Mouse (Mus musculus) left cerebral cortex, postnatal 25 days (tissue): Measurements from ENCODE around the gene Gna14. TPM values are rescaled to one million over a fixed set of nuclear protein-coding genes. Genes with fewer than 3 reads are reported as not detected.

Source experiments
- DNase-seq, 2 experiments: peaks; one replicate each; pipeline ENCODE4 v3.0.0; 2022; ENCODE audit warnings: low spot score in 2 of 2, mixed read lengths in 1 of 2
- intact Hi-C: fragments of 180-260 bp; cut with DNase I; formaldehyde crosslinking; loops from one replicate; pipeline ENCODE4 v1.15.1; 2025
- total RNA-seq, 2 experiments: library from RNA; stranded (reverse); gene quantifications; 2 replicates each; pipeline ENCODE4 v1.2.3; 2021

The Gna14 gene
- under 1 TPM; 0.09 to 0.21 TPM for total RNA-seq

DNA sequence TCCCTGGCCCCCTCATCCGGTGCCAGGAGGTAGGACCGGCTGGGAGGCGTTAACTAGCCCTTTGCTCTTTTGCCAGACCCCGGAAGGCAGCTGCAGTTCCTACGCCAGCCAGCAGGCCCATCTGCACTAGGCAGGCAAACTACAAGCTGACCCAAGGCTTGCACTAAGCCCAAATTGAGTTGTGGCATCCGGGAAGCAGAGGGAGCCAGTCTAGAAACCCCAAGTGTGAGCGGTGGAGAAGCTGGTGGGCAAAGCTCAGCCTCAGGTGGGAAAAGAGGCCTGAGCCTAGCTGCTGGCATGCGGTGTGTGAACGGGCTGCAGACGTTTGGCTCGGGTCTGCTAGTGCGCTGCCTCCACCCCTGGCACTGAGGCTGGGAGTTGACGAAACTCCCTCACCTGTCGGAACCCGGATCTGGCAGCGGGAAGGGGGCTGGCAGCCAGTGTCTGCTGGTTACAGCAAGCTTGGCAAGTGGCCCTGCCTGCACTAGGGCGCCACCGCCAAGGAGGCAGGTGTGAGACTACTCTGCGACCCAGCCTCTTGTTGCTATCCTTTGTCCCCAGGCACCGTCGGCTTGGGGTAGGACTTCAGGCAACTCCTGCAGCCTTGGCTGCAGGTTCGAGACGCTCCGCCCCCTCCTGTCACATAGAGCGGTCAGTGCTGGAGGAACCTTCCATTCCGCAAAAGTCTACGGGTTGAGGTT is at the start of gene Gna14:
Gene Gna14 (plus strand): TSS at position 232 of the 701 bp plus-strand sequence.
- intact Hi-C loops = loop anchor here (5.0 kb wide), 1 partner anchor 162 kb away; no protein-coding TSS in a partner anchor
- DNase-seq = peak; percentile 10 to 14

DNA sequence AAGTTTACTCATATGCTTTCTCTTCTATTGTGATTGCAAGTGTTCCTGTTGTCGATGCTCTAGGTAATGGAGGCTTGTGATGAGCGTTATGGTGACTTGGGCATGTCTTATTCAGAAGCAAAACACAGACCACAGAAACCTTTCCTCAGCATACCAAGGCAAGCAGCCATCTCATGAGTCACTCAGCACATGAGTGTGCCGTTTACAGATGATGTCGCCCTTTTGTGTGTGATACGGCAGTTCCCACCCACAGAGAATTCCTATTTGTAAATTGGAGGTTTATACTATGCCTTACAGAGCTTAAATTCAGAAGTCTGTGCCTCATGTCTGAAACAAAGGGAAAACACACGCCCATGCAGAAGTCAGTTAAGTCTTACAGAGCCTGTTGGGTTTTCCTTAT is 49.0 kb upstream of the Gna14 start:
- DNase-seq = peak; percentile 53 to 82
- intact Hi-C loops = no loop called here

DNA sequence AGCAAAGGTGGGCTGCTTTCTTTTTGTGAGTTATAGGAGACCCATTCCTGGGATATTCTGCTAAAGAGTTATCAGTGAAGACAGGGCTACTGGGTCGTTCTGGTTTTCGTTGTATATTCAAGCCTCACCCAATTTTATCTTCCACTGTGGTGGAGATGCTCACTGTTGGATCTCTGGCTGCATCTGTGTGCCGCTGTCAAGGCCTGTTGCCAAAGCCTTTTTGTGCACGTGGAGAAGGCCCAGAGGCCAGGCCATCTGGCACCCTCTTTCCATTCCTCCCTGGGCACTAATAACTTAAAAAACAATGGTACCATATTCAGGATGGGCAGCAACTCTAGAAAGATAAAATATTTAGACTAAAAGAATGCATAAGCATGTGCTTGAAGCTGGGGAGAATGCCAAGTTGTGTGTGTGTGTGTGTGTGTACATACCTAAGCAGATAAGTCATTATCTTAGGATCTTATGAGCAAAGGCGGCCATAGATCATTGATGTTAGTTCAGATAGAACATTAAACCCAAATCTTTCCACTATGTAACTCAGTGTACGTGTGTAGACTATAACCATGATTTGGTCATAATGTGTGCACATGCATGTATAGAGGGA is 45.3 kb upstream of the Gna14 start:
- DNase-seq = no peak
- intact Hi-C loops = no loop called here

DNA sequence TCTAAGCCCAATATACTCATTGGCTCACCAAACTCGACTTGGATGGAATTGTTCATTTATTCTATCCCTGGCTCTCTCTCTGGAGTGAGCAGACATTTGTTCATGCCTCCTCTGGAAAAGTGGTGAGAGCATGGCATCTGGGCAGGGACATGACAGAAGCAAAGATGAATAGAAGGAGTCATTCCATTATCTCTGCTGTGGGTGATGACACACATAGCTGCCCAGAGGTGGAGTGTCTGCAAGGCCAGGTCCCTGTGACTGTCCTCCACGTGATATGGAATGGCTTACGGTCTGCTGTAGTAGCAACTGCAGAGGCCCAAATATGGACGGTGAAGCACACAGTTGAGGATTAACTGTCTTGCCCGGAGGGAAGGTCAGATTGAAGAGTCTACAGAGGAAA is 41.2 kb upstream of the Gna14 start:
- intact Hi-C loops = no loop called here
- no peak for DNase-seq

DNA sequence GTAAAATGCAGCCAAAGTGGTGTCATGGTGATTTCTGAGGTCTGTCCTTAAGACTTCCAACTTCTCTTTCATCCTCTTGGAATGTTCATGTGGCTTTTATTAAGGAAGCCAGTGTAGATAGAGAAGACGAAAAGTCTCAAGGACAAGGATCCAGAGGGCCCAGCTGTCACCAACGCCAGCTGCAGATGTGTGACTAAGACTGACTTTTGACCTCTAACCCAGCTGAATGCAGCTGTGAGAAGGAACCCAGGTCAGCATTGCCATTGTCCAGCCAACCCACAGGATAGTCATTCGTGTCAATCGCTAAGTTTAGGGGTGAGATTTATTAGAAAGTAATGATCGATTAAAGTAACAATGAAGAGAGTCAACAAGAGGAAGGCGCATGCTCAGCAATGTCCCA is 32.5 kb upstream of the Gna14 start:
- intact Hi-C loops = no loop called here

DNA sequence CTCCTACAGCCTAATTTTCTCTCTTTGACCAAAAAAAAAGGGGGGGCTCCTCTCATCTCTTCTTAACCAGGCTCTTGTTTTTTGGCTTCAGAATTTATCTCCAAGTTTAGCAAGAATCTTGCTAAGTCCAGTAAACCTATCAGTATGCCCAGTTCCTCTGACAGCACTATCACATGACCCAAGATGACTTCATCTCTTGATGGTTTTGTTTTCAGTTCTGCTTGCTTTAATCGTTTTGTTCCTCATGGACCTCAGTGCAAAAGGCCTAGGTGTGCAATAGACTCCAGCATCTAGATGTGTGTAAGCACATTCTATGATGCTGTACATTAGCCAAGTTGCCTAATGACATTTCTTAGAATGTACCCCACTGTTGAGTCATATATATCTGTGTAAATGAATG is 27.8 kb upstream of the Gna14 start:
- DNase-seq = no peak
- intact Hi-C loops = no loop called here

More for the DNA sequence above, 32.5 kb upstream of the Gna14 start:
- no peak for DNase-seq

DNA sequence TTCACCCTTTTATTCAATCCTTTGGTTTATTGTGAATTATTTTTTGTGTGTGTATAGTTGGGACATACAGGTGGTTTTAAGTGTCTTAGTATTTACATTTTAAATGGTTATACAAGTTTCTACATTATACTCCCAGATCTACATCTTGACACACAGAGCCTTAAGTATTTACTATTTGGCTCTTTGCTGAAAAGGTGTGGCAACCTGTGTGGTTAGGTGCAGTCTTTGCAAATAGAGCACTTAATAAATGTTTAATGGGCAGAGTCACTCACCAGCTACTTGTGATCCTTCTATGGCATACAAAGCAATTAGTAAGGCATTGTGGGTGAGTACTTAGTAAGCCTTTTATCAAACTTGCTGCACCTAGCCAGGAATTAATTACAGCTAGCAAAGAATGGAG is 24.3 kb upstream of the Gna14 start:
- intact Hi-C loops = no loop called here
- DNase-seq = no peak

DNA sequence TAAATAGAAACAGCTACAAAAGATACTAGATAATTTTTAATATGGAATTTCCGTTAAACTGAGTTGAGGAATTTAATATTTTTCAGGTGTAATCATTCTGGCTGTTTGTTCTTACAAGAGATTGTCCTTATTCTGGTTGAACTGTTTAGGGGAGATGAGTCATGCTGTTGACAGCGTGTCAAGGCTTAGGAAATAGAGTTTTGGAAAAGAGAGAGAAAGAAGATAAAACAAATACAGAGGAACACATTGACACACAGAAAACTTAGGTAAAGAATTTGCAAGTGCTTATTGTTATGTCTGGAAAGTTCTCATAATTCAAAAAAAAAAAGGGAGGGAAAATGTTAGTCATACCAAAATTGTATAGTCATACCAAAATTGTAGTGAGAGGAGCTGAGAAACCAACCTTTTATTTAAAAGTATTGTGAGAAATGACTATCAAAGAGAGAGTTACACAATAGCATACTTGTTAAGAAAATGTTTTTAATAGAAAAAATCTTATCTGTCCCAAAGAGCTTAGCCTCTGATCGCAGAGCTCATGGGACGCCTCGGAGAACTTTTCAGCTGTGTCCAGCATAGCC is 17.4 kb upstream of the Gna14 start:
- intact Hi-C loops = no loop called here
- DNase-seq = no peak

DNA sequence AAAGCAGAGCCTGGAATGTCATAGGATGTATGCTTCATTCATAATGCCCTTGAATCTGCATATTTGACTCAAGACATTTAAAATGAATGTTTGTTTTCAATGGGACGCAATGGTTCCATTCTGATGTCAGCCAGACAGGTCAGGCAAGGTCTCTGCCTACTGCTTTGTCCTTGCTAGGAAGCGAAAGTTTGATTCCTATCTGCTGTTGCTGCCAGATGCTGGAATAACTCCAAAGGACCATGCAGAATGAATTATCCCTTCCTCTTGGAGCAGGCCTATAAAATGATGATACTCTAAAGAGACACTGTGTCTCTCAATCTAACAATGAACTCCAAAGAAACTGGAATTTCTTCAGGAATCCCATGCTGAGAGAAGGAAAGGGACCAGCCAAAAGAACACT is 10.0 kb upstream of the Gna14 start:
- intact Hi-C loops = no loop called here
- no peak for DNase-seq

DNA sequence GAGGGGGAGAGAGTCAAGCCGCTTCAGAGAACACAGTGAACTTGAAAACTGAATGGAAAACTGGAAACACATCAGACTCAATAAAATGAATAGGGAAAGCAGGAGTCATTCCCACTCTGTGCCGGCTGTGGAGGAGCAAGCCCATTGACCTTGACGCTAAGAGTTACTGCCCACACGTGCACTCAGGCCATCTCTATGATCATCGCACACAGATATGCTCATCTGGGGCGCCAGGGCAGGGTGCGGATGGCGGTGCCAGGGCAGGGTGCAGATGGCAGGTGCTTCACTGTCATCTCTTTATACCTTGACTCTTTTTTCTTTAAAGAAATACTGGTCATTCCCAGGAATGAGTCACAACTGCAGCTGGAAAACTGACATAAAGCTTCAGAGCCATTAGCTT is 4.2 kb upstream of the Gna14 start:
- DNase-seq = no peak
- intact Hi-C loops = no loop called here

DNA sequence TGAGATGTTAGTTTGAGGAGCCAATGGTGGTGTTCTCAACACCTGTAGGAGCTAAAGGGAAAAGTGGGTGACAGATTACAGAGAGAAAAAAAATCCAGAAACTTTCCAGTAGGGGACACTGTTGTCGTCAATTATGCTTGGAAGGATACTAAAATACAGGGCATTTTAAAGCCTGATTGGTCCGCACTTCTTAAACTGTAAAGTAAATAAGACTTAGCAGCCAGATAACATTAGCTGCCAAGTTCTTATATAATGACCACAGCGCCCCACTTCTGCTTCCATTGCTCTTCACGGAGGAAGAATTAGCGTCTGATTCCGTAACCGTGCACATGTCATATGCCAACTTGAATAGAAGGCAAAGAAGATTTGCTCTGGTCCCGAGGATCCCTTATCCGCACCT is 683 bp upstream of the Gna14 start:
- intact Hi-C loops = loop anchor here (5.0 kb wide), 1 partner anchor 162 kb away; no protein-coding TSS in a partner anchor
- peak in 1 of 2 experiments; percentile 3 for DNase-seq

DNA sequence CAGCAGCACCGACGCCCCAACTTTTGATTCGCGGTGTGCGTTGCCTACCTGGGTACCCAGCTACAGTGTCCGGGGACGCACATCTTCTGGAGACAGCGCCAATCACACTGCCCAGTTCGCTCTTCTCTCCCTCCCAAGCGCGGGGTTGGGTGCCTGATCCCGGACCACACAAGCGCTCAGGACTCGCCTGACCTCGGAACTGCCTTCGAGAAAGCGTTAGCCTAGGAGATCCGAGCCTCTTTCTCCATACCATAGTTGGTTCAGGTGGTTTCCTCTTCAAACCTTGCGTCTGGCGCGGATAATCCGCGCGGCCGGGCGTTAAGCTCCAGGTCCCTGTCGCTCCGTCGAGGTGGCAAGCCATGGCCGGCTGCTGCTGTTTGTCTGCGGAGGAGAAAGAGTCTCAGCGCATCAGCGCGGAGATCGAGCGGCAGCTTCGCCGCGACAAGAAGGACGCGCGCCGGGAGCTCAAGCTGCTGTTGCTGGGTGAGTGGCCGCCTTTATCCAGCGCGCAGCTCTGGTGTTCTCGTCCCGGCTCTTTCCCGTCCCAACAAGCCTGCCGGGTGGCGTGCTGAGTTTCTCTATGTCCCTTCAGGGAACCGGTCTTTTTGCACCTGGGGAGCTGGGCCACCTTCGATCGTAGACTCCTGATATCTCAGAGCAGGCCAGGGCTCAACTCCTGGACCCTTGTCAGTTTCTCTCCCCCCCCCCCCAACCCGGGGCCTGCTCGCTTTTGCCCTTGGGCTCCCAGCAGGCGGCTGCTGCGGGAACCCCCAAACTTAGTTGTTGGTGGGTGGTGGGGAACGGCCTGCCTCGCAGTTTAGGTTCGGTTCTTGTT is 990 bp downstream of the Gna14 start:
- peak in 1 of 2 experiments; percentile 8 for DNase-seq
- intact Hi-C loops = loop anchor here (5.0 kb wide), 1 partner anchor 161 kb away; no protein-coding TSS in a partner anchor

DNA sequence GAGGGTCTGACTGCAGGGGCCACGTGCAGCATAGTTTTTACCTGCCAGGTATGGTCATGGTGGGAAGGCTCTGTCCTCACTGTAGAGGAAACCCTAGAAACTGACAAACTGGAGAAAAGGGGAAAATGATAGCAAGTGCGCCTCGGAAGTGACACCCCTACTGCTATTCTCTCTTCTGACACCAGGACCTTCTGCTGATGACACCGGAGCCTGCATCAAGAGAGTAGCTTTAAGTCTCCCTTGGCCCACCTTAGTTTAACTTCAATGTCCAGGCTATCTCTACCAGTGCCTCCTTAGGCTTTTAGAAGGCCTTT is 1.6 kb downstream of the Gna14 start:
- DNase-seq = no peak
- intact Hi-C loops = loop anchor here (5.0 kb wide), 1 partner anchor 160 kb away; no protein-coding TSS in a partner anchor

DNA sequence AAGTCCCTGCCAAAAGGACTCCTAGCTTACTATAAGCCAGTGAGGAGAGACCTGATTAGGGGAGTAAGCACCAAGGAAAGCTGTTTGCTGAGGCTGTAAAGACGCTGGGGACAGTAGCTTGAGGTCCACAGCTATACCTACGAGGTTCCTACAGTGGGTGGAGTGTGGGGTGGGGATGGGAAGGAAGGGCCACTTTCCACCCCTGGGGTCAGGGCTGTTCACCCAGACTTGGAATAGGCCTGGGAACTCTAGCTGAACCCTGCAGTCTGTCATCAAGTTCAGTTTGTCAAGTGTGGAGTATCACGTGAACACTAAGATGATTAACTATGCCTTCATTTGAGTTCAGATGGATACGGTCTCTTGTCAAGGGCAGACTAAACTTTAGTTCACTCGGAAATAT is 2.3 kb downstream of the Gna14 start:
- intact Hi-C loops = loop anchor here (5.0 kb wide), 1 partner anchor 159 kb away; no protein-coding TSS in a partner anchor
- no peak for DNase-seq

DNA sequence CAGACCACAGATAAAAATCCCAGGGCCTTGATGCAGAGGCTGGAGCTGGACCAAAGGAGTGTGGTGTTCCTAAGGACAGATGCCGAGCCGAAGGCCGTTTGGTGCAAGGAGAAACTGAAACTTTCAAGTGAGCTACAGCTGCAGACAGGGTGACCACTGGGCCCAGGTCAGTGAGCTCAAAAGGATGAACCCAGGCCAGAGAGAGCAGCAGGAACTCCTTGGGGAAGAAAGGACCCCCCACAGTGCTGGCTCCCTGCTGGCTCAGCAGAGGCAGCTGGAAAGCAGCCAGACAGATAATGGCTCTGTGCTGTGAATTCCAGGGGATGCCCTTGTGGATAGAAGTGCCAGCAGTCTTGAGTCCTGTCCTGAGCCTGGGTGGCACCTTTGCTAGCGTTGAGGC is 3.7 kb downstream of the Gna14 start:
- DNase-seq = no peak
- intact Hi-C loops = loop anchor here (5.0 kb wide), 1 partner anchor 158 kb away; no protein-coding TSS in a partner anchor

DNA sequence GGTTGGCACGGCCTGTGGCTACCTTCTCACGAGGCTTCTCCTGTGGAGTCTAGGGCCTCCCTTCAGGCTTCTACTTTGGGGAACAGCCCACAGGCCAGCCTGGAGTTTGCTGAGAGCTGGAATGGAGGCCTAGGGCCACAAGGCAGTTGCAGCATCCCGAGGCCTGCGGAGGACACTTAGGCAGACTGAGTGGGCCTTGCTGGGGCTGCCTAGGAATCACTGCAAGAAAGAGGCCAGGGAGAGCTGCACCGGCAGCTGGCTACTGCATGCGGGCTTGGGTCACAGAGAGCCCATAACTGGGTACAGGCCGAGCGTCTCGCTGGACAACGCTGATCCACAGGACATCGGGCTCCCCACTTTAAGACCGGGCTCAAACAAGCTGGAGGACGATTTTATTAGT is 4.3 kb downstream of the Gna14 start:
- intact Hi-C loops = loop anchor here (5.0 kb wide), 1 partner anchor 157 kb away; no protein-coding TSS in a partner anchor
- no peak for DNase-seq

DNA sequence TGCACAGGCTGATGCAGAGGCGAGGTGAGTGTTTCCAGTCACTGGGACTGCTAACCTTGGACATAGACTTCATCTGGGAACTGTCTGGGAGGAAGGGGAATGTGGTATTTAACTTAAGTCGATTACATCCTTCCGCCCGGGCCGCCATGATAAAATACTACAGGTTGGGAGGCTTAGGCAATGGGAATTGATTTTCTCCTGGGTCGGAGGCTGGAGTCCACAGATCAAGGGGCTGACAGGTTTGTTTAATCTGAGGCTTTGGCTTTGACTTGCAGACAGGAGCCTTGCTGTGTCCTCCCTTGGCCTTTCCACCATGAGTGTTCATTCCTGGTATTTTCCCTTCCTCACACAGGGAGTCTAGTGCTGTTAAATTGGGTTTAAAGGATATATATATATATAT is 5.8 kb downstream of the Gna14 start:
- no peak for DNase-seq
- intact Hi-C loops = no loop called here

DNA sequence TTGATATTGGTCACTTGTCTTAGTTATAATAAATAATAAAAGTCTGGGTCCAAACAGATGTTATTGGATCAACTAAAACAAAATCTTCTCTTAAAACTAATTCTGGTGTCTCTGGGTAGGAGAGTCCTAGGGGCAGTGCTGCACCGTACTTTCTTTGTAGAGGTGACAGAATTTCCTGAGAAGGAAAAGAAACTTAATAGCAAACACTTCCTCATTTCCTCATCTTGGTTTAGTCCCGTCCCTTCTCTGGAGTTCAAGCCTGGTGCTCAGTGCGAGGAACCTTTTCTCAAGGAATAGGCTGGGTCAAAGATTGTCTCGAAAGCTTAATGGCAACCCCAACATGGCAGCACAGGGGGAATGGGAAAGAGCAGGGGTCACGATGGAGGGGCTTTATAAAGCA is 7.8 kb downstream of the Gna14 start:
- intact Hi-C loops = no loop called here
- DNase-seq = no peak

DNA sequence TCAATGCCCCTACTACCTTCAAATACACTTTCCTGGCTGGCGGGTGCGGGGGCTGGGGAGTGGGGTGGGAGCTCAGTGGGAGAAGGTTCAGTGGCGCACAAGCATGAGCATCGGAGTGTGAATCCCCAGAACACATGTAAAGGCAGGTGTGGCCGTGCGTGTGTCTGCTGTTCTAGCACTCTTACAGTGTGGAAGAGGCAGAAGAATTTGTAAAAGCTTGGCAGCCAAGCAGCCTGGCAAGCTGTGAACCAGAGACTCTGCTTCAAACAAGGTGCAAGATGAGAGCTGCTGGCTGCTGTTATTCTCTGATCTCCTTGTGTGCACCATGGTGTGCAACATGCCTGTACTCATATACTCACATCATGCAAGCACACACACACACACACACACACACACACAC is 11.1 kb downstream of the Gna14 start:
- DNase-seq = peak in 1 of 2 experiments; percentile 26
- intact Hi-C loops = no loop called here
